Mouse (Mus musculus): ENCODE measurements at regions not wholly inside any gene's neighbourhood (a gene's known extent, or its start where the extent isn't known, plus 50 kb on each side); places are given as distances from the start of the nearest gene placed in this dataset.

- Histone ChIP-seq H3K4me3 (ENCODE audit: insufficient read depth in 1 of 2, low read depth in 2 of 2, low read length in 2 of 2) (no peak overlapping the region), H3K36me3 (replicated peaks; ENCODE audit: control insufficient read depth, insufficient read depth, low read depth) (no peaks in the 10 kb centered on the region), H3K4me2 (ENCODE audit: low read depth) (no peak overlapping the region), H3K4me1 (replicated peaks; ENCODE audit: control insufficient read depth in 2 of 2, insufficient read depth in 2 of 2, low read length in 1 of 2) (no peaks in the 10 kb centered on the region), H3K27ac (no peak overlapping the region), H3K9ac (replicated peaks) (no peak overlapping the region), H3K9me3 (ENCODE audit: control insufficient read depth, low read length) (no peaks in the 10 kb centered on the region), H3K27me3 (ENCODE audit: control insufficient read depth, insufficient read depth, low read length) (no peaks in the 10 kb centered on the region)
- ATAC-seq (ENCODE audit: insufficient read depth) (no peak), DNase-seq (ENCODE audit: low read depth in 3 of 3, low spot score in 3 of 3) (no peak)
- 62% methylated on average over 1 of the region's 1 CpGs for WGBS (ENCODE audit: insufficient replicate concordance)
- no peak for TF ChIP-seq CTCF (IDR thresholded peaks at IDR 0.05; ENCODE audit: low read depth)
- no peak for TF ChIP-seq EP300 (IDR thresholded peaks at IDR 0.05; ENCODE audit: low read depth)
Observed at GRCm38 (mm10) chr11:111932052-111932451, 850.0 kb upstream of the Sox9 start.

DNA sequence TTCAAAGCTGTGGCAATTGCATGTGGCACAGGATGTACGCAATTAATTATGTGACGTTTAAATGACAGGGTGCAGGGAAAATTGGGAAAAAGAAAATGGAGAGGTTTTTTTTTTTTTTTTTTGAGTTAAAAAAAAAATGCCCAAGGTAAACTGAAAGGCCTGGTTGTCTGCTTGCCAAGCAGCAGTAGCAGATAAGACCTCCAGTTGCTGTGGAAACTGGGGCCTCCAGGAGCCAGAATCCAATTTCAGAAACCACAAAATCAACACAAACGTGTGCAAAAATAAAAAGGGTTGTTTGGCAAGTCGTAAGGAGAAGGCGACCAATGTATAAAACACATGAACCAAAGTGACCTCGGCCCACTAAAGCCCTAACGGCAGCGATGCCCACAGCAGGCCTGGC is 837.7 kb upstream of the Sox9 start:
- WGBS (ENCODE audit: insufficient replicate concordance), result 51% methylated on average over 8 of the region's 8 CpGs

DNA sequence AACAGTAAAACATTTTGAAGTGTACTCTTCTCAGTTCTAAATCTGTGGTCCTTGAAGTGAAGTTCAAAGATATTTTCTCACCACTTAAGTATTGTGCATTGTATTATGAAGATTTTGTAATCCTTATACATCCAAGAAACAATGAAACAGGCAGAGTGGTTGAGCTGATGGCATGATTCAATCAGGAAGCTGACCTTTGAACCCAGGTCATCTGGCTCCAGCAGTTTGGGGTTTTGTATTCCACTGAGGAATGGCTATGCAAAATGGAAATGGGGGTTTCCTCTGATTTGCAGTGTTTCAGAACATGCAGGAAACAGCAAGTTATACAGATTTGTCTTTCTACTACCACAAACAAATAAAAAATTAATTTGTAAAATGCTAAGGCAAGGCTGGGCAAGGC is 836.2 kb upstream of the Sox9 start:
- Histone ChIP-seq H3K27me3 (ENCODE audit: control insufficient read depth, insufficient read depth, low read length) (no peaks in the 10 kb centered on the region), H3K4me2 (ENCODE audit: low read depth) (no peak overlapping the region), H3K9ac (replicated peaks) (no peak overlapping the region), H3K27ac (no peak overlapping the region), H3K4me1 (replicated peaks; ENCODE audit: control insufficient read depth in 2 of 2, insufficient read depth in 2 of 2, low read length in 1 of 2) (peaks cover 0 to 5% of the 10 kb centered on the region in 2 experiments; a peak in 1 of 4 replicates), H3K36me3 (replicated peaks; ENCODE audit: control insufficient read depth, insufficient read depth, low read depth) (no peaks in the 10 kb centered on the region), H3K4me3 (ENCODE audit: insufficient read depth in 1 of 2, low read depth in 2 of 2, low read length in 2 of 2) (no peak overlapping the region), H3K9me3 (ENCODE audit: control insufficient read depth, low read length) (no peaks in the 10 kb centered on the region)
- no peak for ATAC-seq (ENCODE audit: insufficient read depth)
- DNase-seq (ENCODE audit: low read depth in 3 of 3, low spot score in 3 of 3), result no peak
- TF ChIP-seq CTCF (IDR thresholded peaks at IDR 0.05; ENCODE audit: low read depth) (no peak), EP300 (IDR thresholded peaks at IDR 0.05; ENCODE audit: low read depth) (no peak)

More for the DNA sequence above, 837.7 kb upstream of the Sox9 start:
- no peak for TF ChIP-seq EP300 (IDR thresholded peaks at IDR 0.05; ENCODE audit: low read depth)
- TF ChIP-seq CTCF (IDR thresholded peaks at IDR 0.05; ENCODE audit: low read depth), result no peak
- Histone ChIP-seq H3K9ac (replicated peaks) (no peak overlapping the region), H3K4me3 (ENCODE audit: insufficient read depth in 1 of 2, low read depth in 2 of 2, low read length in 2 of 2) (no peak overlapping the region), H3K36me3 (replicated peaks; ENCODE audit: control insufficient read depth, insufficient read depth, low read depth) (no peaks in the 10 kb centered on the region), H3K4me2 (ENCODE audit: low read depth) (no peak overlapping the region), H3K4me1 (replicated peaks; ENCODE audit: control insufficient read depth in 2 of 2, insufficient read depth in 2 of 2, low read length in 1 of 2) (peaks cover 0 to 5% of the 10 kb centered on the region in 2 experiments; a peak in 1 of 4 replicates), H3K9me3 (ENCODE audit: control insufficient read depth, low read length) (no peaks in the 10 kb centered on the region), H3K27me3 (ENCODE audit: control insufficient read depth, insufficient read depth, low read length) (no peaks in the 10 kb centered on the region), H3K27ac (no peak overlapping the region)
- DNase-seq (ENCODE audit: low read depth in 3 of 3, low spot score in 3 of 3), result no peak
- no peak for ATAC-seq (ENCODE audit: insufficient read depth)

DNA sequence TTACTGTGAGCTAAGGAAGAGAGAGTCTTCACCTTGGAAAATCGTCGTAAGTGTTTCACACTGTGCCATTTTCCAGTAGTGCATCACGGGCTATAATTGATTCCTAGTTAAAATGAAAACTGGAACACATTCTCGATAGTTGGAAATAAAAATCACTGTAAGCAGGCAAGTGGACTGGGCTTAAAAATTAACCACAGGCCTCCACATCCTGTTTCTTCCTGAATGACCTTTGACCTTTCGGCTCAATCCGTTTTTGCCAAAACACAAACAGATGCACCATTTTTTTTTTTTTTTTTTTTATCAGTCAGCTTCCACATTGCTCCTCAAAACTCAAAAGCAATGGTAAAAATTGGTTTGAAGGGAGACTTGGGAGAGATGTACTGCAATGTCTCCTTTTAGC is 834.4 kb upstream of the Sox9 start:
- Histone ChIP-seq H3K27me3 (ENCODE audit: control insufficient read depth, insufficient read depth, low read length) (no peaks in the 10 kb centered on the region), H3K4me2 (ENCODE audit: low read depth) (no peak overlapping the region), H3K4me1 (replicated peaks; ENCODE audit: control insufficient read depth in 2 of 2, insufficient read depth in 2 of 2, low read length in 1 of 2) (peaks cover 0 to 5% of the 10 kb centered on the region in 2 experiments; a peak in 1 of 4 replicates), H3K4me3 (ENCODE audit: insufficient read depth in 1 of 2, low read depth in 2 of 2, low read length in 2 of 2) (no peak overlapping the region), H3K27ac (no peak overlapping the region), H3K9ac (replicated peaks) (no peak overlapping the region), H3K9me3 (ENCODE audit: control insufficient read depth, low read length) (no peaks in the 10 kb centered on the region), H3K36me3 (replicated peaks; ENCODE audit: control insufficient read depth, insufficient read depth, low read depth) (no peaks in the 10 kb centered on the region)
- no peak for TF ChIP-seq CTCF (IDR thresholded peaks at IDR 0.05; ENCODE audit: low read depth)
- TF ChIP-seq EP300 (IDR thresholded peaks at IDR 0.05; ENCODE audit: low read depth), result no peak
- 60% methylated on average over 6 of the region's 6 CpGs for WGBS (ENCODE audit: insufficient replicate concordance)
- ATAC-seq (ENCODE audit: insufficient read depth) (no peak), DNase-seq (ENCODE audit: low read depth in 3 of 3, low spot score in 3 of 3) (no peak)

- no peak for ATAC-seq (ENCODE audit: insufficient read depth)
- Histone ChIP-seq H3K4me3 (ENCODE audit: insufficient read depth in 1 of 2, low read depth in 2 of 2, low read length in 2 of 2) (no peak overlapping the region), H3K9ac (replicated peaks) (no peak overlapping the region), H3K9me3 (ENCODE audit: control insufficient read depth, low read length) (no peaks in the 10 kb centered on the region), H3K27me3 (ENCODE audit: control insufficient read depth, insufficient read depth, low read length) (no peaks in the 10 kb centered on the region), H3K4me2 (ENCODE audit: low read depth) (no peak overlapping the region), H3K4me1 (replicated peaks; ENCODE audit: control insufficient read depth in 2 of 2, insufficient read depth in 2 of 2, low read length in 1 of 2) (no peaks in the 10 kb centered on the region), H3K36me3 (replicated peaks; ENCODE audit: control insufficient read depth, insufficient read depth, low read depth) (no peaks in the 10 kb centered on the region), H3K27ac (no peak overlapping the region)
- 67% methylated on average over 5 of the region's 5 CpGs for WGBS (ENCODE audit: insufficient replicate concordance)
- TF ChIP-seq EP300 (IDR thresholded peaks at IDR 0.05; ENCODE audit: low read depth), result no peak
- no peak for TF ChIP-seq CTCF (IDR thresholded peaks at IDR 0.05; ENCODE audit: low read depth)
- DNase-seq (ENCODE audit: low read depth in 3 of 3, low spot score in 3 of 3), result no peak
Observed at GRCm38 (mm10) chr11:111953421-111953820, 828.6 kb upstream of the Sox9 start.

All from liver, embryonic 14.5 days (tissue).